Comparison of ENCODE assay signal across 8 mouse cellular contexts in genomic region chr6:38432457-38432856, GRCm38 (mm10). TPM values are rescaled to one million over a fixed set of nuclear protein-coding genes. Genes with fewer than 3 reads are reported as not detected.
DNase-seq lines count a peak whose midpoint lies in the region; ATAC-seq and TF ChIP-seq lines count a peak whose summit lies in the region.
"Not testable (repeated sequence)": the region's sequence is repeated elsewhere in the genome, so short reads cannot be mapped to it uniquely, and the experiment has no call there.

No protein-coding gene starts in this region.

- peak overlapping the region; percentile 94 for H3K4me3 ChIP-seq in E14TG2a.4 (replicated peaks; ENCODE audit: low read length)
- peak overlapping the region; percentile 96 for H3K4me3 ChIP-seq in forebrain, embryonic 14.5 days (ENCODE audit: low read depth, low read length)
- peak overlapping the region; percentile 99 for H3K4me3 ChIP-seq in hindbrain, embryonic 11.5 days (ENCODE audit: low read depth, low read length)
- H3K4me3 ChIP-seq in liver, embryonic 16.5 days (ENCODE audit: low read depth, low read length): peak overlapping the region; percentile 95
- peak overlapping the region; percentile 100; the same call in 1 of the 2 replicates for H3K4me3 ChIP-seq in midbrain, embryonic 16.5 days (ENCODE audit: low read depth, low read length)

- TF ChIP-seq CTCF in E14TG2a.4 (conservative IDR thresholded peaks at IDR 0.05; ENCODE audit: low read length): not testable (repeated sequence)

- peak; percentile 38 for DNase-seq in cerebellum, adult 9-11 months
- DNase-seq in forebrain, embryonic 14.5 days (ENCODE audit: low spot score): not testable (repeated sequence)
- peak; percentile 5 for DNase-seq in hindbrain, embryonic 11.5 days (ENCODE audit: low spot score)
- peak; percentile 10 for DNase-seq in kidney, postnatal 10 days
- DNase-seq in thymus, postnatal 14 days: peak; percentile 12

- not testable (repeated sequence) for ATAC-seq in forebrain, embryonic 14.5 days; hindbrain, embryonic 11.5 days (ENCODE audit: low FRiP score); liver, embryonic 16.5 days (ENCODE audit: low read depth); midbrain, embryonic 16.5 days

- H3K9ac ChIP-seq in forebrain, embryonic 14.5 days (ENCODE audit: low read length); hindbrain, embryonic 11.5 days (ENCODE audit: low read depth, low read length); midbrain, embryonic 16.5 days (ENCODE audit: low read depth, low read length): not testable (repeated sequence)
- H3K9ac ChIP-seq in liver, embryonic 16.5 days (ENCODE audit: low read depth, low read length): peak overlapping the region; percentile 96; the same call in 1 of the 2 replicates

- peak overlapping the region; percentile 77 for H3K4me2 ChIP-seq in forebrain, embryonic 14.5 days (ENCODE audit: low read length)
- peak overlapping the region; percentile 73; the same call in 1 of the 2 replicates for H3K4me2 ChIP-seq in hindbrain, embryonic 11.5 days (replicated peaks; ENCODE audit: low read depth, low read length)
- peak overlapping the region; percentile 99 for H3K4me2 ChIP-seq in liver, embryonic 16.5 days (ENCODE audit: low read depth, low read length)
- peak overlapping the region; percentile 60 for H3K4me2 ChIP-seq in midbrain, embryonic 16.5 days (ENCODE audit: low read length)

- not testable (repeated sequence) for H3K9me3 ChIP-seq in E14TG2a.4 (ENCODE audit: low read length); forebrain, embryonic 14.5 days (replicated peaks; ENCODE audit: control insufficient read depth, low read length); hindbrain, embryonic 11.5 days (ENCODE audit: control insufficient read depth, low read length); liver, embryonic 16.5 days (replicated peaks; ENCODE audit: control insufficient read depth, low read length); midbrain, embryonic 16.5 days (replicated peaks; ENCODE audit: control insufficient read depth, low read length, poor library complexity, severe bottlenecking)

- WGBS in forebrain, embryonic 14.5 days: 80% methylated on average over 5 of the region's 5 CpGs
- WGBS in hindbrain, embryonic 11.5 days: 77% methylated on average over 5 of the region's 5 CpGs
- 62% methylated on average over 5 of the region's 5 CpGs for WGBS in liver, embryonic 16.5 days (ENCODE audit: insufficient replicate concordance)
- 73% methylated on average over 5 of the region's 5 CpGs for WGBS in midbrain, embryonic 16.5 days

- not testable (repeated sequence) for H3K36me3 ChIP-seq in E14TG2a.4 (ENCODE audit: insufficient read depth, low read length); forebrain, embryonic 14.5 days (ENCODE audit: control insufficient read depth, insufficient read depth, low read length); hindbrain, embryonic 11.5 days (ENCODE audit: control insufficient read depth, insufficient read depth, low read length); liver, embryonic 16.5 days (ENCODE audit: control insufficient read depth, insufficient read depth); midbrain, embryonic 16.5 days (ENCODE audit: control insufficient read depth, insufficient read depth, low read length)

- H3K4me1 ChIP-seq in E14TG2a.4 (replicated peaks; ENCODE audit: low read depth, low read length): peaks cover 23% of the 10 kb centered on the region
- H3K4me1 ChIP-seq in forebrain, embryonic 14.5 days (ENCODE audit: control insufficient read depth, insufficient read depth, low read length): peaks cover 12% of the 10 kb centered on the region
- H3K4me1 ChIP-seq in hindbrain, embryonic 11.5 days (replicated peaks; ENCODE audit: control insufficient read depth, insufficient read depth, low read length): not testable (repeated sequence)
- peaks cover 15% of the 10 kb centered on the region for H3K4me1 ChIP-seq in liver, embryonic 16.5 days (ENCODE audit: control insufficient read depth, low read depth, low read length)
- peaks cover 13% of the 10 kb centered on the region for H3K4me1 ChIP-seq in midbrain, embryonic 16.5 days (ENCODE audit: control insufficient read depth, insufficient read depth, low read length)

- not testable (repeated sequence) for H3K27me3 ChIP-seq in E14TG2a.4 (ENCODE audit: insufficient read depth, low read length); forebrain, embryonic 14.5 days (replicated peaks; ENCODE audit: control insufficient read depth, insufficient read depth, low read length); hindbrain, embryonic 11.5 days (ENCODE audit: control insufficient read depth, insufficient read depth, low read length); liver, embryonic 16.5 days (ENCODE audit: control insufficient read depth, insufficient read depth, low read depth, low read length); midbrain, embryonic 16.5 days (ENCODE audit: control insufficient read depth, insufficient read depth, low read depth, low read length)

- H3K27ac ChIP-seq in forebrain, embryonic 14.5 days (ENCODE audit: low read depth, low read length); hindbrain, embryonic 11.5 days (ENCODE audit: low read depth, low read length); liver, embryonic 16.5 days (ENCODE audit: low read length); midbrain, embryonic 16.5 days (ENCODE audit: low read length): not testable (repeated sequence)

RNA-seq across cellular contexts. Expression of gene Ubn2, which starts 1.3 kb away (rescaled TPM):
- polyA plus RNA-seq in forebrain, embryonic 14.5 days (2014; fragmentation: Nextera tagmentation; extraction: Ambion mirVana): 10.7 and 13.9 TPM in 2 replicates
- polyA plus RNA-seq in hindbrain, embryonic 11.5 days (2014; fragmentation: Nextera tagmentation; extraction: Ambion mirVana): 19.6 and 27.8 TPM in 2 replicates
- polyA plus RNA-seq in liver, embryonic 16.5 days (2015; fragmentation: Nextera tagmentation; extraction: Ambion mirVana): 4.1 and 4.2 TPM in 2 replicates
- 16.4 and 20.3 TPM in 2 replicates for polyA plus RNA-seq in midbrain, embryonic 16.5 days (2015; fragmentation: Nextera tagmentation; extraction: Ambion mirVana)

RNA-seq across cellular contexts. Expression of gene Ttc26, which starts 51.2 kb away (rescaled TPM):
- polyA plus RNA-seq in forebrain, embryonic 14.5 days (2014; fragmentation: Nextera tagmentation; extraction: Ambion mirVana): 5.4 and 6.9 TPM in 2 replicates
- polyA plus RNA-seq in hindbrain, embryonic 11.5 days (2014; fragmentation: Nextera tagmentation; extraction: Ambion mirVana): 14.3 and 14.8 TPM in 2 replicates
- polyA plus RNA-seq in liver, embryonic 16.5 days (2015; fragmentation: Nextera tagmentation; extraction: Ambion mirVana): 0.22 and 0.42 TPM in 2 replicates
- polyA plus RNA-seq in midbrain, embryonic 16.5 days (2015; fragmentation: Nextera tagmentation; extraction: Ambion mirVana): 5.5 and 7.6 TPM in 2 replicates
